Mouse (Mus musculus) lung, postnatal 0 days (tissue): ENCODE data around the gene Cd47. TPM values are rescaled to one million over a fixed set of nuclear protein-coding genes. Genes with fewer than 3 reads are reported as not detected.

Source experiments
- ATAC-seq: fragments of 200-750 bp; cut with Nextera tagmentation; 2 replicates; pipeline ENCODE4 v1.8.0; 2017; ENCODE audit warnings: moderate library complexity
- DNase-seq: peaks from one replicate; pipeline ENCODE4 v3.0.0-alpha.2; 2016; ENCODE audit warnings: low spot score
- H3K27ac ChIP-seq: fragments of 300-500 bp; sonication (generic); 2 replicates; pipeline ENCODE4 v1.5.1; 2014; ENCODE audit warnings: antibody characterized with exemption, mild to moderate bottlenecking, low read length, mixed read lengths
- H3K27me3 ChIP-seq: fragments of 300-500 bp; sonication (generic); replicated peaks from 2 replicates; pipeline ENCODE4 v1.6.1; 2014; ENCODE audit warnings: low read length, mixed read lengths; ENCODE audit not compliant: insufficient read depth
- H3K36me3 ChIP-seq: fragments of 300-500 bp; sonication (generic); 2 replicates; pipeline ENCODE4 v1.6.1; 2014; ENCODE audit warnings: low read length, mixed read lengths; ENCODE audit not compliant: insufficient read depth
- H3K4me1 ChIP-seq: fragments of 300-500 bp; sonication (generic); 2 replicates; pipeline ENCODE4 v1.6.1; 2014; ENCODE audit warnings: antibody characterized with exemption, low read depth, low read length, mixed read lengths; ENCODE audit not compliant: insufficient read depth
- H3K4me2 ChIP-seq: fragments of 300-500 bp; sonication (generic); replicated peaks from 2 replicates; pipeline ENCODE4 v1.6.1; 2014; ENCODE audit warnings: low read depth, mild to moderate bottlenecking, low read length, moderate library complexity, mixed read lengths
- H3K4me3 ChIP-seq: fragments of 300-500 bp; sonication (generic); 2 replicates; pipeline ENCODE4 v1.5.1; 2014; ENCODE audit warnings: low read depth, low read length
- H3K9ac ChIP-seq: fragments of 300-500 bp; sonication (generic); replicated peaks from 2 replicates; pipeline ENCODE4 v1.6.1; 2014; ENCODE audit warnings: low read depth, mild to moderate bottlenecking
- H3K9me3 ChIP-seq: fragments of 300-500 bp; sonication (generic); 2 replicates; pipeline ENCODE4 v1.6.1; 2016; ENCODE audit warnings: low read length, mixed read lengths
- CTCF ChIP-seq: IDR thresholded peaks from 2 replicates; pipeline ENCODE4 v1.5.1; 2016; ENCODE audit warnings: antibody characterized with exemption, mild to moderate bottlenecking
- EP300 ChIP-seq: IDR thresholded peaks from 2 replicates; pipeline ENCODE4 v1.6.1; 2016; ENCODE audit warnings: antibody characterized with exemption, mild to moderate bottlenecking, control low read depth
- WGBS: fragments of 180-500 bp; shearing (Covaris S2); extraction: QIAGEN DNeasy Blood & Tissue Kit; methylation state at CpG from one replicate; pipeline ENCODE4 v1.1.7; 2014; 5-methylcytosine and 5-hydroxymethylcytosine counted together
- polyA plus RNA-seq: library from polyadenylated mRNA; unstranded; fragments of >200 nt; fragmentation: Nextera tagmentation; extraction: Ambion mirVana; gene quantifications from 2 replicates; pipeline ENCODE4 v1.2.1, GENCODE M21; 2015

The Cd47 gene
- polyA plus RNA-seq, 1 experiment from 2014 or later, result 219 TPM

GRCm38 (mm10) chr16:49921677-49922076, 121.3 kb downstream of the Cd47 start:
- no peaks in the 10 kb centered on the region for H3K4me1 ChIP-seq
- H3K36me3 ChIP-seq, result no peaks in the 10 kb centered on the region
- H3K4me2 ChIP-seq, result no peak overlapping the region
- DNase-seq (peak; percentile 49), ATAC-seq (peak; percentile 51)
- no peaks in the 10 kb centered on the region for H3K9me3 ChIP-seq
- 63% methylated on average over 6 of the region's 6 CpGs for WGBS
- H3K9ac ChIP-seq, result no peak overlapping the region
- TF ChIP-seq CTCF, result no peak
- TF ChIP-seq EP300, result peak; percentile 80
- no peak overlapping the region for H3K4me3 ChIP-seq
- H3K27me3 ChIP-seq, result no peaks in the 10 kb centered on the region
- H3K27ac ChIP-seq, result no peak overlapping the region

- Histone ChIP-seq H3K9me3 (no peaks in the 10 kb centered on the region), H3K9ac (no peak overlapping the region), H3K4me3 (no peak overlapping the region), H3K4me1 (no peaks in the 10 kb centered on the region), H3K36me3 (no peaks in the 10 kb centered on the region), H3K27ac (no peak overlapping the region), H3K27me3 (no peaks in the 10 kb centered on the region), H3K4me2 (no peak overlapping the region)
- TF ChIP-seq EP300 (0 out of 2 replicates have a peak, but pooled peaks have one; percentile 1), CTCF (no peak)
- ATAC-seq (0 out of 2 replicates have a peak, but pooled peaks have one; percentile 32), DNase-seq (no peak)
- WGBS, result 56% methylated on average over 11 of the region's 11 CpGs
Measured at GRCm38 (mm10) chr16:49922098-49922497, 121.8 kb downstream of the Cd47 start.

GRCm38 (mm10) chr16:49923720-49924119, 123.4 kb downstream of the Cd47 start:
- Histone ChIP-seq H3K4me3 (no peak overlapping the region), H3K4me1 (no peaks in the 10 kb centered on the region), H3K27me3 (no peaks in the 10 kb centered on the region), H3K36me3 (no peaks in the 10 kb centered on the region), H3K9me3 (no peaks in the 10 kb centered on the region), H3K27ac (no peak overlapping the region), H3K4me2 (no peak overlapping the region), H3K9ac (no peak overlapping the region)
- DNase-seq, result peak; percentile 88
- 63% methylated on average over 9 of the region's 9 CpGs for whole genome bisulfite sequencing
- TF ChIP-seq EP300 (peak; percentile 45), CTCF (no peak)
- ATAC-seq, result peak; percentile 86

DNA sequence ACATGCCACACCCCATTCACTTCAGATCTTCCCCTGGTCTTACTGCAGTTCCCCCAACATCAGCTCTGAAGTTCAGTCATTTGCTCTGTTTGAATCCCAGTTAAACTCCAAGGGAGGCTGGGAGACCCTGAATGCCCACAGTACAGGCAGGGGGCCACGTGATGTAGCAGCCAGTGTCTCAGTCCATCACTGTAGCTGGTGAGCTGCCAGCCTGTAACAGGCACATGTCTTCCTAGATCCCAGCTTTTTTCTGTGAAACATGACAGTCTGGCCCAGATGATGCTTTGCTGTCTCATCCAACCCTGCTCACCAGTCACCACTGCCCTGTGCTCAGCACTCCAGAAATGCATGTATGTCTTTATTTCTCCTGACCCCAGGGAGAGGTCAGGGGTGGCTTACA, 124.6 kb downstream of the Cd47 start:
- Histone ChIP-seq H3K27ac (no peak overlapping the region), H3K27me3 (no peaks in the 10 kb centered on the region), H3K4me3 (no peak overlapping the region), H3K9ac (no peak overlapping the region), H3K9me3 (no peaks in the 10 kb centered on the region), H3K4me2 (no peak overlapping the region), H3K36me3 (no peaks in the 10 kb centered on the region), H3K4me1 (no peaks in the 10 kb centered on the region)
- no peak for DNase-seq
- 88% methylated on average over 1 of the region's 1 CpGs for WGBS
- TF ChIP-seq CTCF, result no peak
- no peak for TF ChIP-seq EP300
- ATAC-seq, result no peak

GRCm38 (mm10) chr16:49933274-49933673, 132.9 kb downstream of the Cd47 start:
- WGBS, result 70% methylated on average over 5 of the region's 5 CpGs

GRCm38 (mm10) chr16:49936008-49936443, 135.7 kb downstream of the Cd47 start:
- TF ChIP-seq CTCF (no peak), EP300 (no peak)
- Histone ChIP-seq H3K27me3 (no peaks in the 10 kb centered on the region), H3K9me3 (no peaks in the 10 kb centered on the region), H3K9ac (no peak overlapping the region), H3K4me3 (no peak overlapping the region), H3K4me1 (peaks cover 4% of the 10 kb centered on the region; the same call in 1 of the 2 replicates), H3K27ac (no peak overlapping the region), H3K4me2 (no peak overlapping the region), H3K36me3 (no peaks in the 10 kb centered on the region)
- no peak for ATAC-seq
- DNase-seq, result no peak
- 83% methylated on average over 6 of the region's 6 CpGs for WGBS

More at GRCm38 (mm10) chr16:49933274-49933673, 132.9 kb downstream of the Cd47 start:
- DNase-seq, result no peak
- Histone ChIP-seq H3K9me3 (no peaks in the 10 kb centered on the region), H3K4me1 (peaks cover 4% of the 10 kb centered on the region; the same call in 1 of the 2 replicates), H3K9ac (no peak overlapping the region), H3K4me2 (no peak overlapping the region), H3K36me3 (no peaks in the 10 kb centered on the region), H3K27me3 (no peaks in the 10 kb centered on the region), H3K27ac (no peak overlapping the region), H3K4me3 (no peak overlapping the region)
- no peak for TF ChIP-seq CTCF
- TF ChIP-seq EP300, result no peak
- ATAC-seq, result no peak

DNA sequence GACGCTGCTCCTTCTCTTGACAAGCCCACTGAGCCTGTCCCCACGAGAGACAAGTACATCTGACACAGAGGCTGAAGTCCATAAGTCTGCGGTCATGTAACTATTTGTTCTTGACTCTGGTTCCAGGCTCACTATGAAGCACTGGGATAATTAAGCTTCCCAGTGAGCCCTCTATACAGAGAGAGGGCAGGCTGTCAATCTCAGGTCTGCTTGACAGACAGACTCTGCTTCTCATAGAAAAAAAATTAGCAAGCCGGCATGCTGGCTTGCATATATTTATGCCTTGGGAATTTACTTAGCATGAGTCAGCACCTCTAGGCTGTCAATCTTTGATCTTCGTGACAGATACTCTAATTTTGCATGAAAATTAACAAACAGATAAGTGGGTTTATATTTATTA, 136.5 kb downstream of the Cd47 start:
- ATAC-seq (no peak), DNase-seq (no peak)
- Histone ChIP-seq H3K27ac (no peak overlapping the region), H3K4me3 (no peak overlapping the region), H3K4me2 (no peak overlapping the region), H3K9me3 (no peaks in the 10 kb centered on the region), H3K27me3 (no peaks in the 10 kb centered on the region), H3K36me3 (no peaks in the 10 kb centered on the region), H3K9ac (no peak overlapping the region), H3K4me1 (peaks cover 4% of the 10 kb centered on the region; the same call in 1 of the 2 replicates)
- TF ChIP-seq CTCF (no peak), EP300 (no peak)
- WGBS, result 63% methylated on average over 5 of the region's 5 CpGs
